ENCODE assay signal across 22 mouse cellular contexts in the genomic region with DNA sequence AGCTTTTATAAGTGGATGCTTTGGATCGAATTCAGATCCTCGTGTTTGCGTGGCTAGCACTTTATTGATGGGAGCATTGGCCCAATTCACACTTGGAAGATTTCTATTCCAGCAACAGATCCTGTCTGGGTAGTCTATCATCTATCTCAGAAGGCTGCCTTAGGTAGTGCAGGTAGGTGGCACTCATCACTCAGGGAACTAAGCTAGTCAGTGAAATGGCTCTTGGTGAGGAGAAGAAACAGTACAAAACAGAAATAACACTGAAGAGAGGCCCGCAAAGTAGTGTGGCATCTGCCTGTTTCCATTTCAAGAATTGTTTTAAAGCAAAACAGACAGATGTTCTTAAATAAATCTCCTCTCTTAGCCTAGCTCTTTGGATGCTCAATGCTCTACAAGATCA. TPM values are rescaled to one million over a fixed set of nuclear protein-coding genes. Genes with fewer than 3 reads are reported as not detected.
DNase-seq lines count a peak whose midpoint lies in the region; ATAC-seq and TF ChIP-seq lines count a peak whose summit lies in the region.
"Had no signal": no experiment of that assay in that cellular context is flagged by ENCODE, and none has a peak within 500 bp of the region (broad histone marks: within the 10 kb centered on the region; RNA-seq: fewer than 3 reads in every experiment).

No protein-coding gene starts in this region.

- no peaks in the 10 kb centered on the region for H3K27me3 ChIP-seq in liver, postnatal 0 days (ENCODE audit: insufficient read depth, low read length)
- no peaks in the 10 kb centered on the region for H3K27me3 ChIP-seq in CH12.LX (replicated peaks)
- H3K27me3 ChIP-seq in midbrain, embryonic 10.5 days (ENCODE audit: low read depth, poor library complexity, severe bottlenecking): no peaks in the 10 kb centered on the region
- H3K27me3 ChIP-seq: embryonic facial prominence, embryonic 12.5 days; liver, embryonic 15.5 days; neural tube, embryonic 15.5 days; stomach, embryonic 15.5 days had no signal

- H3K36me3 ChIP-seq in liver, postnatal 0 days (replicated peaks; ENCODE audit: insufficient read depth, low read length): no peaks in the 10 kb centered on the region
- no peaks in the 10 kb centered on the region for H3K36me3 ChIP-seq in CH12.LX (replicated peaks in 1 of 2; ENCODE audit: control insufficient read depth in 1 of 2, insufficient read depth in 1 of 2, low read length in 1 of 2)
- no peaks in the 10 kb centered on the region for H3K36me3 ChIP-seq in midbrain, embryonic 10.5 days
- H3K36me3 ChIP-seq: embryonic facial prominence, embryonic 12.5 days; hindbrain, embryonic 10.5 days; liver, embryonic 15.5 days; neural tube, embryonic 15.5 days; stomach, embryonic 15.5 days had no signal

- H3K79me2 ChIP-seq in CH12.LX (replicated peaks; ENCODE audit: control insufficient read depth, extremely low read depth, insufficient read depth, poor library complexity, severe bottlenecking): no peaks in the 10 kb centered on the region

- H3K4me2 ChIP-seq in liver, postnatal 0 days (ENCODE audit: low read depth, low read length): no peak overlapping the region
- H3K4me2 ChIP-seq in CH12.LX (ENCODE audit: insufficient read depth, low read depth, poor library complexity, severe bottlenecking): no peak overlapping the region
- H3K4me2 ChIP-seq: embryonic facial prominence, embryonic 12.5 days; liver, embryonic 15.5 days; neural tube, embryonic 15.5 days; stomach, embryonic 15.5 days had no signal

- ATAC-seq in liver, postnatal 0 days: no peak
- peak; percentile 66 for ATAC-seq in inflammation-experienced regulatory T-cells, adult 6 months
- no peak for ATAC-seq in monocyte, adult 5-6 weeks (replicated peaks; ENCODE audit: insufficient number of reproducible peaks, low FRiP score, low TSS enrichment, poor library complexity, severe bottlenecking)
- ATAC-seq: forebrain, embryonic 14.5 days had no signal

- dilution Hi-C loops in CH12.LX (cut with MboI; ENCODE audit: extremely low pct_ligation_motif_present, extremely low pct_unique_long_range_greater_than_20kb, low sequenced_read_pairs): no loop called here

- H3K9ac ChIP-seq in liver, postnatal 0 days (replicated peaks): no peak overlapping the region
- H3K9ac ChIP-seq in CH12.LX (ENCODE audit: insufficient read depth, low read depth): no peak overlapping the region
- H3K9ac ChIP-seq: embryonic facial prominence, embryonic 12.5 days; liver, embryonic 15.5 days; neural tube, embryonic 15.5 days; stomach, embryonic 15.5 days had no signal

- H3K9me3 ChIP-seq in liver, postnatal 0 days (ENCODE audit: low read length): no peaks in the 10 kb centered on the region
- H3K9me3 ChIP-seq in CH12.LX (replicated peaks; ENCODE audit: low read length): no peaks in the 10 kb centered on the region
- H3K9me3 ChIP-seq in midbrain, embryonic 10.5 days (replicated peaks): no peaks in the 10 kb centered on the region
- H3K9me3 ChIP-seq: embryonic facial prominence, embryonic 12.5 days; hindbrain, embryonic 10.5 days; liver, embryonic 15.5 days; neural tube, embryonic 15.5 days; stomach, embryonic 15.5 days had no signal

- TF ChIP-seq RAD21 in CH12.LX (IDR thresholded peaks at IDR 0.05; ENCODE audit: low read depth, low read length): peak; percentile 34

- WGBS in liver, postnatal 0 days (ENCODE audit: insufficient replicate concordance): 84% methylated on average over 4 of the region's 4 CpGs
- 92% methylated on average over 4 of the region's 4 CpGs for WGBS in midbrain, embryonic 10.5 days

- no peak for TF ChIP-seq EP300 in liver, postnatal 0 days (IDR thresholded peaks at IDR 0.05; ENCODE audit: low read depth)
- no peak for TF ChIP-seq EP300 in CH12.LX (IDR thresholded peaks at IDR 0.05; ENCODE audit: low read length)

- no peak overlapping the region for H3K4me3 ChIP-seq in liver, postnatal 0 days (ENCODE audit: low read depth, low read length)
- no peak overlapping the region for H3K4me3 ChIP-seq in CH12.LX (replicated peaks in 1 of 3; ENCODE audit: low read depth in 2 of 3, low read length in 2 of 3, poor library complexity in 1 of 3)
- no peak overlapping the region for H3K4me3 ChIP-seq in midbrain, embryonic 10.5 days
- H3K4me3 ChIP-seq: embryonic facial prominence, embryonic 12.5 days; erythroblast, embryonic 14.5 days; hindbrain, embryonic 10.5 days; liver, embryonic 15.5 days; myocyte; neural tube, embryonic 15.5 days; stomach, embryonic 15.5 days had no signal

- no peak overlapping the region for H3K27ac ChIP-seq in liver, postnatal 0 days (ENCODE audit: low read depth)
- no peak overlapping the region for H3K27ac ChIP-seq in CH12.LX (ENCODE audit: insufficient read depth, low read depth)
- H3K27ac ChIP-seq in midbrain, embryonic 10.5 days (replicated peaks): no peak overlapping the region
- H3K27ac ChIP-seq: embryonic facial prominence, embryonic 12.5 days; hindbrain, embryonic 10.5 days; liver, embryonic 15.5 days; neural tube, embryonic 15.5 days; stomach, embryonic 15.5 days had no signal

- no peak for TF ChIP-seq POLR2A in CH12.LX (IDR thresholded peaks at IDR 0.05; ENCODE audit: low read depth, low read length)

- in situ Hi-C loops in CH12.LX (cut with MboI; ENCODE audit: low pct_ligation_motif_present, low pct_unique_long_range_greater_than_20kb, low sequenced_read_pairs): no loop called here

- no peaks in the 10 kb centered on the region for H3K4me1 ChIP-seq in liver, postnatal 0 days (ENCODE audit: insufficient read depth)
- peaks cover 0 to 3% of the 10 kb centered on the region in 2 experiments; a peak in 1 of 4 replicates for H3K4me1 ChIP-seq in CH12.LX (ENCODE audit: control insufficient read depth in 1 of 2, insufficient read depth in 2 of 2)
- H3K4me1 ChIP-seq in midbrain, embryonic 10.5 days: no peaks in the 10 kb centered on the region
- H3K4me1 ChIP-seq: embryonic facial prominence, embryonic 12.5 days; hindbrain, embryonic 10.5 days; liver, embryonic 15.5 days; neural tube, embryonic 15.5 days; stomach, embryonic 15.5 days had no signal

- peak; percentile 16; the same call in 1 of the 2 replicates for TF ChIP-seq CTCF in liver, postnatal 0 days (IDR thresholded peaks at IDR 0.05; ENCODE audit: low read depth)
- TF ChIP-seq CTCF in CH12.LX (conservative IDR thresholded peaks at IDR 0.05 in 1 of 2, IDR thresholded peaks at IDR 0.05 in 1 of 2; ENCODE audit: low read depth in 2 of 2, low read length in 2 of 2): peak in 1 of 2 experiments; percentile 39; a peak in 1 of 4 replicates

- no peak for DNase-seq in liver, postnatal 0 days
- DNase-seq in liver: no peak
- no peak for DNase-seq in CH12.LX (ENCODE audit: extremely low read depth)
- no peak for DNase-seq in lung, adult 18-20 months
- DNase-seq in midbrain, embryonic 10.5 days (ENCODE audit: low spot score): no peak
- DNase-seq: adrenal gland, adult 2 months; cerebellum, postnatal 10 days; gastrocnemius, postnatal 36 days; lung, postnatal 10 days; midbrain, embryonic 14.5 days; right cerebral cortex, postnatal 14 days; spleen, adult 18-20 months had no signal

TF ChIP-seq in CH12.LX, 34 proteins besides CTCF, POLR2A, EP300 and RAD21:
- TF ChIP-seq MYC (IDR thresholded peaks at IDR 0.05; ENCODE audit: low read depth, low read length) (no peak), CHD1 (IDR thresholded peaks at IDR 0.05; ENCODE audit: low read depth, low read length) (no peak), POLR2AphosphoS2 (IDR thresholded peaks at IDR 0.05; ENCODE audit: low read depth, low read length) (no peak), SMC3 (IDR thresholded peaks at IDR 0.05; ENCODE audit: low read depth, low read length) (no peak), ZMIZ1 (IDR thresholded peaks at IDR 0.05; ENCODE audit: low read depth, low read length) (no peak), MXI1 (IDR thresholded peaks at IDR 0.05; ENCODE audit: low read depth, low read length) (no peak), MAZ (IDR thresholded peaks at IDR 0.05; ENCODE audit: low read depth, low read length) (no peak), ZNF384 (IDR thresholded peaks at IDR 0.05; ENCODE audit: low read depth, low read length) (no peak), MAX (IDR thresholded peaks at IDR 0.05; ENCODE audit: low read length) (no peak), NELFE (IDR thresholded peaks at IDR 0.05; ENCODE audit: low read depth, low read length) (no peak), RCOR1 (conservative IDR thresholded peaks at IDR 0.05; ENCODE audit: low read depth, low read length) (no peak), JUN (IDR thresholded peaks at IDR 0.05; ENCODE audit: insufficient read depth, low read depth, low read length) (no peak), BHLHE40 (IDR thresholded peaks at IDR 0.05; ENCODE audit: low read depth, low read length) (no peak), ELF1 (IDR thresholded peaks at IDR 0.05; ENCODE audit: low read depth, low read length) (no peak), HCFC1 (IDR thresholded peaks at IDR 0.05; ENCODE audit: low read depth, low read length) (no peak), ZC3H11A (IDR thresholded peaks at IDR 0.05; ENCODE audit: low read depth, low read length) (no peak), ETS1 (conservative IDR thresholded peaks at IDR 0.05; ENCODE audit: low read depth, low read length) (no peak), TBP (conservative IDR thresholded peaks at IDR 0.05; ENCODE audit: low read depth, low read length) (no peak), CHD2 (IDR thresholded peaks at IDR 0.05; ENCODE audit: low read length) (no peak)

RNA-seq across cellular contexts. Expression of a gene that starts 10.6 kb away (rescaled TPM):
- 2.5 and 3.1 TPM in 2 replicates for polyA plus RNA-seq in liver, postnatal 0 days (2015; fragmentation: Nextera tagmentation; extraction: Ambion mirVana)
- total RNA-seq in CH12.LX (2012; rRNA removed) (not detected in 2 replicates), CH12.LX (2014; rRNA removed) (0.05 TPM in 1 of 2 replicates, not detected in the other)
- polyA plus RNA-seq in CH12.LX (2012; ENCODE audit: insufficient read length, low read depth): 0.14 TPM in 1 of 2 replicates, not detected in the other
- 100 to 1,000 TPM in 1 of 3 experiments, 10 to 100 TPM in 2; 86.5 to 144 (median 99.9) TPM for polyA plus RNA-seq in inflammation-experienced regulatory T-cells, adult 6 months (2017; shearing (Covaris generic))
- 1.8 and 2.0 TPM in 2 replicates for polyA plus RNA-seq in midbrain, embryonic 10.5 days (2016; fragmentation: Nextera tagmentation; extraction: Ambion mirVana)
- 32.2 to 112 TPM (median 35.0 TPM) in 3 replicates for total RNA-seq in monocyte, adult 5-6 weeks (2017)
- polyA plus RNA-seq: erythroblast, embryonic 14.5 days had no signal

Comparison
In these comparisons a context has a peak if more than half of its experiments do, and no peak if none do; other contexts are left out.
1. RNA of a gene that starts 10.6 kb away (polyA plus RNA-seq): 86.5 to 144 TPM in inflammation-experienced regulatory T-cells, adult 6 months; 2.5 to 3.1 TPM in liver, postnatal 0 days, 1.8 to 2.0 TPM in midbrain, embryonic 10.5 days and 0.14 TPM in CH12.LX; every median in the first group is over 10 times any median in the second.